Mouse (Mus musculus) brain, embryonic 14.5 days (tissue): ENCODE results near the gene Vstm2l.

Source experiments
- CTCF ChIP-seq: fragments of 200-500 bp; IDR thresholded peaks from 2 replicates; pipeline ENCODE4 v1.5.1; 2012; ENCODE audit warnings: inconsistent platforms, mild to moderate bottlenecking, moderate library complexity, borderline replicate concordance; ENCODE audit not compliant: insufficient read depth, insufficient read length; ENCODE audit errors: extremely low read depth
- POLR2A ChIP-seq: fragments of 200-500 bp; IDR thresholded peaks from 2 replicates; pipeline ENCODE4 v1.6.1; 2012; ENCODE audit warnings: mild to moderate bottlenecking, inconsistent platforms, borderline replicate concordance; ENCODE audit not compliant: poor library complexity, insufficient read depth, insufficient read length, severe bottlenecking; ENCODE audit errors: extremely low read depth

- TF ChIP-seq CTCF (no peak), POLR2A (no peak)
These were observed 7.1 kb downstream of the Vstm2l start for GRCm38 (mm10) chr2:157921551-157921950.
